Mouse (Mus musculus) limb, embryonic 14.5 days (tissue): ENCODE measurements around the gene Olfr992. TPM values are rescaled to one million over a fixed set of nuclear protein-coding genes. Genes with fewer than 3 reads are reported as not detected.
"Not testable (repeated sequence)": the region's sequence is repeated elsewhere in the genome, so short reads cannot be mapped to it uniquely, and the experiment has no call there.

Source experiments
- ATAC-seq: fragments of 200-750 bp; cut with Nextera tagmentation; 2 replicates; pipeline ENCODE4 v1.8.0; 2017; ENCODE audit warnings: low read depth, moderate number of reproducible peaks, moderate TSS enrichment; ENCODE audit not compliant: low FRiP score
- DNase-seq: peaks from one replicate; pipeline ENCODE4 v3.0.0-alpha.2; 2015; ENCODE audit warnings: low spot score
- H3K27ac ChIP-seq: fragments of 300-500 bp; sonication (generic); replicated peaks from 2 replicates; pipeline ENCODE4 v1.5.1; 2014; ENCODE audit warnings: low read depth, mild to moderate bottlenecking, low read length, moderate library complexity, mixed read lengths
- H3K27me3 ChIP-seq: fragments of 300-500 bp; sonication (generic); 2 replicates; pipeline ENCODE4 v1.6.1; 2014; ENCODE audit warnings: low read length, mixed read lengths; ENCODE audit not compliant: control insufficient read depth, insufficient read depth
- H3K36me3 ChIP-seq: fragments of 300-500 bp; sonication (generic); 2 replicates; pipeline ENCODE4 v1.6.1; 2014; ENCODE audit warnings: mild to moderate bottlenecking, low read length, moderate library complexity, mixed read lengths; ENCODE audit not compliant: control insufficient read depth, insufficient read depth
- H3K4me1 ChIP-seq: fragments of 300-500 bp; sonication (generic); 2 replicates; pipeline ENCODE4 v1.6.1; 2014; ENCODE audit warnings: antibody characterized with exemption, low read length, mixed read lengths; ENCODE audit not compliant: control insufficient read depth, insufficient read depth
- H3K4me2 ChIP-seq: fragments of 300-500 bp; sonication (generic); replicated peaks from 2 replicates; pipeline ENCODE4 v1.6.1; 2014; ENCODE audit warnings: low read depth, mild to moderate bottlenecking, low read length, moderate library complexity; ENCODE audit not compliant: severe bottlenecking
- H3K4me3 ChIP-seq: fragments of 300-500 bp; sonication (generic); replicated peaks from 2 replicates; pipeline ENCODE4 v1.5.1; 2014; ENCODE audit warnings: low read length
- H3K9ac ChIP-seq: fragments of 300-500 bp; sonication (generic); 2 replicates; pipeline ENCODE4 v1.6.1; 2014; ENCODE audit warnings: mild to moderate bottlenecking, low read depth, low read length, moderate library complexity; ENCODE audit not compliant: severe bottlenecking
- H3K9me3 ChIP-seq: fragments of 300-500 bp; sonication (generic); 2 replicates; pipeline ENCODE4 v1.6.1; 2016; ENCODE audit warnings: low read length; ENCODE audit not compliant: control insufficient read depth
- POLR2A ChIP-seq: fragments of 200-500 bp; IDR thresholded peaks from 2 replicates; pipeline ENCODE4 v1.8.0; 2012; ENCODE audit warnings: inconsistent platforms, mild to moderate bottlenecking, moderate library complexity, borderline replicate concordance; ENCODE audit not compliant: insufficient read depth, insufficient read length; ENCODE audit errors: extremely low read depth
- WGBS: fragments of 180-500 bp; shearing (Covaris S2); extraction: QIAGEN DNeasy Blood & Tissue Kit; methylation state at CpG from one replicate; pipeline ENCODE4 v1.1.7; 2014; 5-methylcytosine and 5-hydroxymethylcytosine counted together
- polyA plus RNA-seq, 2 experiments: library from polyadenylated mRNA; depleted of rRNA in 1 of 2; stranded (reverse) in 1 of 2; unstranded in 1 of 2; fragments of >200 nt; fragmentation: Nextera tagmentation in 1 of 2; extraction: Ambion mirVana in 1 of 2; gene quantifications; 2 replicates each; pipeline versions ENCODE4 v1.2.1 to v1.2.3; 2012 to 2014

Olfr992 gene
- polyA plus RNA-seq (2012; rRNA removed) (not detected in 2 replicates), polyA plus RNA-seq (2014; fragmentation: Nextera tagmentation; extraction: Ambion mirVana) (not detected in 2 replicates)

DNA sequence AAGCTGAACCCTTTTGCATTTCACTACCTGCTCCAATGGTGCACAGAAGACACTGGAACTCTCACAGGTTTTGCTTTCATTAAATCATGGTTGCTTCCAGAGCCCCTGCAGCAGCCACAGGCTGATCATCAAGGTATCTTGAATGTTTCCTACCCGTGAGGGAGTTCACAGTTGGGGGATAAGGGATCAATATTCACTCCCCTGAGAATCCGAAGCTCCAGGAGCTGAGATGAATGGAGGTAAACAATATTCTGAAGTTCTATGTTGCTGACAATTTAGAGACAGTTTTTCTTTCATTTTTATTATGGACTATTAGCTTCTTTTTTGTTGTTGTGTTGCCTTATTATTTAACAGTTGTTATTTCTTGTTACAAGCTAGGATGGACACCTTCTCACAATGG, at the start of gene Olfr992:
Gene Olfr992 (minus strand): TSS at position 101 of the 400 bp plus-strand sequence.
- H3K36me3 ChIP-seq: no peaks in the 10 kb centered on the region
- 64% methylated on average over 2 of the region's 2 CpGs for WGBS
- H3K4me3 ChIP-seq: no peak within 1 kb of the TSS
- H3K9me3 ChIP-seq: no peaks in the 10 kb centered on the region
- no peak within 1 kb of the TSS for H3K4me2 ChIP-seq
- ATAC-seq (no peak), DNase-seq (no peak)
- H3K27ac ChIP-seq: no peak within 1 kb of the TSS
- no peak for TF ChIP-seq POLR2A
- H3K9ac ChIP-seq: no peak within 1 kb of the TSS
- no peaks in the 10 kb centered on the region for H3K27me3 ChIP-seq
- no peaks in the 10 kb centered on the region for H3K4me1 ChIP-seq

DNA sequence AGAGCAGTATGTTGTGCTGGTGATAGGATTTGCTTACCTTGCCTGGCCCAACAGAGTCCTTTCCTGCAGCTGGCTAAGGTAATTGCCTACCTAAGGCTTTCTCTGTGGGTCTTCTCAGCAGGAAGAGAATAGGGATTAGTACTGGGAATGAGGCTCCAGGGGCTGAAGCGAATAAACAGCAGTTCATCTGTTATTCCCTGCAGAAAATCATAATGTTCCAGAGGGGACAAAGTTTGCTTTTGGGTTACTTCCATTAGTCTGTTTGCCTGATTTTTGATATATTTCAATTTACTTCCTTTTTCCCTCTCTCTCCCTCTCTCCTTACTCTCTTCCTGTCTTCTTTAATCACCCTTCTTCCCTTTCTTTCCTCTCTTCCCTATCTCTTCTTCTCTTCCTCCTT, 34.3 kb upstream of the Olfr992 start, which contains the start of gene Olfr995:
Gene Olfr995 (minus strand): TSS at position 101 of the 400 bp plus-strand sequence.
- H3K4me3 ChIP-seq: no peak within 1 kb of the TSS
- 19% methylated on average over 1 of the region's 1 CpGs for WGBS
- no peak for TF ChIP-seq POLR2A
- H3K4me1 ChIP-seq: no peaks in the 10 kb centered on the region
- ATAC-seq (no peak), DNase-seq (no peak)
- H3K4me2 ChIP-seq: no peak within 1 kb of the TSS
- no peak within 1 kb of the TSS for H3K27ac ChIP-seq
- no peaks in the 10 kb centered on the region for H3K27me3 ChIP-seq
- no peaks in the 10 kb centered on the region for H3K9me3 ChIP-seq
- H3K36me3 ChIP-seq: no peaks in the 10 kb centered on the region
- no peak within 1 kb of the TSS for H3K9ac ChIP-seq

DNA sequence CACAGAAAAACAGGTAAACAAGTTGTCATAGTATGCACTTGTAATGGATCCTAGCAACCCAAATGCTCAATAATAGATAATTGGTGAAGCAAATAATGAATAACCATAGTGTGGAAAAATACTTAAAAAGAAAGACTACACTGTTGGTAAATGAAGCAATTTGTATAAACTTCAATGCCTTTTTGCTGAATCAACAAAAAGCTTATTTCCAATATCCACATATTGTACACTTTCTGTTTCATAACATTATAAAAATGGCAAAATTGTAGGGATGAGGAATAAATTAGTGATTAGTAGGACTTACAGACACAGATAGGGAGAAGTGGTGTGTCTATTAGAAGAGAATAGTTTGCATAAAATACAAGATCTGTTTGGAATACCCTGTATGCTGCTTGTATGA, 33.3 kb upstream of the Olfr992 start:
- no peak overlapping the region for H3K4me2 ChIP-seq
- no peaks in the 10 kb centered on the region for H3K36me3 ChIP-seq
- DNase-seq (no peak), ATAC-seq (no peak)
- H3K9me3 ChIP-seq: no peaks in the 10 kb centered on the region
- no peaks in the 10 kb centered on the region for H3K4me1 ChIP-seq
- H3K27ac ChIP-seq: no peak overlapping the region
- TF ChIP-seq POLR2A: no peak
- H3K4me3 ChIP-seq: no peak overlapping the region
- H3K27me3 ChIP-seq: no peaks in the 10 kb centered on the region
- no peak overlapping the region for H3K9ac ChIP-seq

DNA sequence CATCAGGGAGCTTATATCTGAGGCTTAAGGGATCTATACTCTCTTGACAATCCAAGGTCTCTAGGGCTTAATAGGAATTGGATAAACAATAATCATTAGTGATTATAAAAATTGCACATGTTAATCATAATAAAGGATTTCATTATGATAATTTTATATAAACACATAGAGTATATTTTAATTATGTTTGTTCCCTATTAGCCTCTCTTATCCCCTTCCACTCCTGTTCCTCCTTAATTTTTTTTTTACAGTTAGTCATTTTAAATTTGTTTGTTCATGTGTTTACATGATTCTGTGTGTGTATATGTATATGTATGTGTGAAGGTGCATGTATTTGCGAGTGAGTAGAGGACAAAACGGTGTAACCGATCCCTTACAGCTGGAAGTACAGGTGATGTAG, 27.1 kb upstream of the Olfr992 start, which contains the start of gene Olfr994:
Gene Olfr994 (minus strand): TSS at position 101 of the 400 bp plus-strand sequence.
- WGBS: 82% methylated on average over 3 of the region's 3 CpGs
- no peaks in the 10 kb centered on the region for H3K4me1 ChIP-seq

DNA sequence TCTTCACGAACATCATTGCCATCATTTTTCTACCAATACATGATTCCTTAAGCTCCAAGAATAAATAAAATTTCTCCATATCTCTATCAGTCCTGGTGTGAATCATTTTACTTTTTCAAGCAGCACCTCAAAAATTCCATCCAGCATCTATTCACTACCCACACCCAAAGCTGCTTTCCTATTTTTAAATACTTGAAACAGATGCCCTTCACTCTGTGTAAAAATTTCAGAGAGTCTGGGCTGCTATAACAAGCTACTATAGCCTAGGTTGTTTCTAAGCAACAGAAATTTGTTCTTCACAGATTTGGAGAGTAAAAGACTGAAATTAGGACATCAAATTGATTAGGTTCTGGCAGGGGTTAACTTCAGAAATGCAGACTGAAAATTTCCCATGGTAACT, 16.6 kb upstream of the Olfr992 start:
- no peak overlapping the region for H3K9ac ChIP-seq
- H3K4me1 ChIP-seq: no peaks in the 10 kb centered on the region
- H3K4me2 ChIP-seq: no peak overlapping the region
- no peak for TF ChIP-seq POLR2A
- ATAC-seq (no peak), DNase-seq (no peak)
- H3K4me3 ChIP-seq: no peak overlapping the region
- 78% methylated on average over 1 of the region's 1 CpGs for WGBS
- no peak overlapping the region for H3K27ac ChIP-seq
- no peaks in the 10 kb centered on the region for H3K36me3 ChIP-seq
- H3K27me3 ChIP-seq: no peaks in the 10 kb centered on the region
- no peaks in the 10 kb centered on the region for H3K9me3 ChIP-seq

More for the DNA sequence above, 27.1 kb upstream of the Olfr992 start, which contains the start of gene Olfr994:
- no peak for TF ChIP-seq POLR2A
- ATAC-seq (no peak), DNase-seq (no peak)
- H3K4me2 ChIP-seq: no peak within 1 kb of the TSS
- no peaks in the 10 kb centered on the region for H3K27me3 ChIP-seq
- no peak within 1 kb of the TSS for H3K27ac ChIP-seq
- H3K36me3 ChIP-seq: no peaks in the 10 kb centered on the region
- H3K4me3 ChIP-seq: no peak within 1 kb of the TSS
- no peaks in the 10 kb centered on the region for H3K9me3 ChIP-seq
- no peak within 1 kb of the TSS for H3K9ac ChIP-seq

DNA sequence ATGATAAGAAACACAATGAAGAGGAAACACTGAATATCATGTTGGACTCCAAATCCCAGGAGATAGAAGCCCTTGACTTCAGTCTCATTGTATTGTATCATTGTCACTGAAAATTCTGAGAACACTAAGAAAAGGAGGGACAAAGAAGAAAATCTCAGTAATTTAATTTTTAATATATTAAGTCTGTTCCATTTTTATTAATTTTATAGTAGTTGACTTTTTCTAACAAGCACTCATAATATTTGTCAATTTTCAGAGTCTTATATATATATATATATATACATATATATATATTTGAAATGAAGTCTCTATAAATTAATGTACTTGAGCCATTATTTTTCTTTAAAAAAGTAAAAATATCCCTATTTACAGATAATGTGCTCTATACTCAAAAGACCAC, 5.5 kb upstream of the Olfr992 start, which contains the start of gene Olfr993:
Gene Olfr993 (minus strand): TSS at position 101 of the 400 bp plus-strand sequence.
- DNase-seq (no peak), ATAC-seq (no peak)
- no peaks in the 10 kb centered on the region for H3K9me3 ChIP-seq
- H3K4me2 ChIP-seq: no peak within 1 kb of the TSS
- no peaks in the 10 kb centered on the region for H3K36me3 ChIP-seq
- H3K27ac ChIP-seq: no peak within 1 kb of the TSS
- TF ChIP-seq POLR2A: no peak
- no peaks in the 10 kb centered on the region for H3K27me3 ChIP-seq
- H3K4me3 ChIP-seq: no peak within 1 kb of the TSS
- no peak within 1 kb of the TSS for H3K9ac ChIP-seq
- no peaks in the 10 kb centered on the region for H3K4me1 ChIP-seq

DNA sequence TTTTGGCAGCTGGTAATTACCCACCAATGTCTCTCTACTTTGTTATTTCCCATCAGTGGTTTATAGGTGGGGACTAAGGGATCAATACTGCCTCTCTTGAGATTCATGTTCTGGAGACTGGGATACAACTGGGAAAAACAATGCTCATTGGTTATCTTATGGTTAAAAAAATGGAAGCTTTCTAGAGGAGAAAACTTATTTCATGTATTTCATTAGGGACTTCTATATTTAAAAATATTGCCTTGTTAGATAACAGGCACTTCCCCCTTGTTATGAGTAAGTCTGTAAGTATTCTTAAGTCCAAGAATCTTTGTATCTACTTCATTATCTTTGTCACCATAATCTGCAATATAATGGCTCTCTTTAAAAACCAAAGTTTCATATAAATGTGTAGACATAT, 46.1 kb downstream of the Olfr992 start, which contains the start of gene Olfr988:
Gene Olfr988 (minus strand): TSS at position 101 of the 400 bp plus-strand sequence.
- not testable (repeated sequence) for H3K4me1 ChIP-seq, H3K4me3 ChIP-seq, H3K9ac ChIP-seq, H3K4me2 ChIP-seq, H3K27ac ChIP-seq, ATAC-seq, H3K9me3 ChIP-seq, DNase-seq, H3K36me3 ChIP-seq, H3K27me3 ChIP-seq
